Mouse (Mus musculus) myocyte (in vitro differentiated cells): ENCODE data around the gene Bbs4.

Experiments used
- E2F4 ChIP-seq: IDR thresholded peaks from one replicate; pipeline ENCODE4 v1.6.1; 2011; ENCODE audit warnings: mild to moderate bottlenecking, control low read depth, moderate library complexity; ENCODE audit not compliant: insufficient read depth
- TCF12 ChIP-seq: IDR thresholded peaks from one replicate; pipeline ENCODE4 v1.6.1; 2011; ENCODE audit warnings: mild to moderate bottlenecking, control low read depth; ENCODE audit not compliant: poor library complexity, insufficient read depth, severe bottlenecking

DNA sequence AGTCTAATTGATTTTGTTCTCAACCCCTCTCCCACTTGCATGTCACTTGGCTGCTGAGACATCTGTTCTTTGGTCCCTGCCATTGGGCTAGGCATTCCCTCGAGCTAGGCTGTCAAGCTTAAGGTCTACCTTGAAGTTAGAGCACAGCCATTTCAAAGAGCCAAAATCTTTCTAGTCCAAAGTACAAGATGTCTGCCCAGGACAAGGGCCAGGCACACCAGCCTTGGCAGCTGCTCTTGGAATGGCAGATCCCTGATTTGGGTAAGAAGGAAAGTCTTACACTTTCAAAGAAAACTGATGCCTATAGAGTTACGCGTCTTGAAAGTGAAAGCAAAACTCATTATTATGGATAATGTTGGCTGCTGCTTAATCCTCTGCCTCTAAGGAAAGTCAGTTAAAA lies 37.1 kb downstream of the Bbs4 start:
- TF ChIP-seq E2F4 = no peak
- TF ChIP-seq TCF12 = no peak
